Mouse (Mus musculus): ENCODE measurements around the gene Nrde2.

Nrde2 gene

GRCm38 (mm10) chr12:100093046-100093445 lies 66.4 kb downstream of the Nrde2 start:
- in situ Hi-C loops (cut with MboI; ENCODE audit: low pct_unique_long_range_greater_than_20kb in 1 of 2, low sequenced_read_pairs in 2 of 2, unreplicated experiment in 1 of 2), result no loop called here

- in situ Hi-C loops (cut with MboI; ENCODE audit: low pct_unique_long_range_greater_than_20kb in 1 of 2, low sequenced_read_pairs in 2 of 2, unreplicated experiment in 1 of 2), result no loop called here
Observed at GRCm38 (mm10) chr12:100090750-100091149, 68.7 kb downstream of the Nrde2 start.

GRCm38 (mm10) chr12:100089265-100089664 lies 70.2 kb downstream of the Nrde2 start:
- in situ Hi-C loops (cut with MboI; ENCODE audit: low pct_unique_long_range_greater_than_20kb in 1 of 2, low sequenced_read_pairs in 2 of 2, unreplicated experiment in 1 of 2), result no loop called here

GRCm38 (mm10) chr12:100088026-100088425 lies 71.4 kb downstream of the Nrde2 start:
- in situ Hi-C loops (cut with MboI; ENCODE audit: low pct_unique_long_range_greater_than_20kb in 1 of 2, low sequenced_read_pairs in 2 of 2, unreplicated experiment in 1 of 2), result no loop called here

GRCm38 (mm10) chr12:100079636-100080286 lies 79.7 kb downstream of the Nrde2 start:
- in situ Hi-C loops (cut with MboI; ENCODE audit: low pct_unique_long_range_greater_than_20kb in 1 of 2, low sequenced_read_pairs in 2 of 2, unreplicated experiment in 1 of 2), result loop anchor here in 1 of 2 experiments (5.0 kb wide), 1 partner anchor 1873 kb away; no protein-coding TSS in a partner anchor

- in situ Hi-C loops (cut with MboI; ENCODE audit: low pct_unique_long_range_greater_than_20kb in 1 of 2, low sequenced_read_pairs in 2 of 2, unreplicated experiment in 1 of 2), result loop anchor here in 1 of 2 experiments (5.0 kb wide), 1 partner anchor 1877 kb away; no protein-coding TSS in a partner anchor
Observed at GRCm38 (mm10) chr12:100075715-100076114, 83.7 kb downstream of the Nrde2 start.

Measured in mouse embryonic stem cell (cell line).